Comparison of ENCODE assay signal across 8 mouse cellular contexts in the genomic region with DNA sequence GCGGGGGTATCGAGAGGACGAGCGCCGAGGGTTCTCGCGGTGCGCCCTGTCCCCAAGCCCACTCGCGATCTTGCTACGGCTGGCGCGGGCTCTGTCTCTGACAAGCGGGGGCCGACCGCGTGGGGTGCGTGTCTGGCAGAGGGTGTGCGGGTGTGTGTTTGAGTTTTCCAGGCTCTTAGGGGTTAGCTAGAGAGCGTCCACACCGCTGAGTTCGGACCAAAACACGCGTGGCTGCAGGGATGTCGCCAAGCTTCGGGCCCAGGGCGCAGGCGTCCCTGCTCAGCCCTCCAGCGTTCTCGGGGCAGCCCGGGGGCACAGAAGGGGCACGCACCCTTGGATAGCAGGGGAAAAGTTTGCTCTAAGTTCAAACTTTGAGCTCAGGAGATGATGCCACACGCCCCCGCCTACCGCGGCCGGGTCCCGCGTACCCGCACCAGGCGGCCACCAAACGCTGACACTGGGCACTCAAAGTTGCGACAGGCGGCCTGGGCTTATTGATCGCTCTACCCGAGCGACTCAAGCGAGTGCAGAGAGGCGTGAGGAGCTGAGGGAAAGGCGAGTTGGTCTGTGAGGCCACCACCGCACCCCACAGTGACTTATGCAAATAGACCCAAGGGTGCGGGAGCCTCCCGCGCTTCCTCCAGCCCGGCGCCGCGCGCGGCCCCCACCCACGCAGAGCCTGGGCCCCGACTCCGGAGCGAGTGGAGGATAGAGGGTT. TPM values are rescaled to one million over a fixed set of nuclear protein-coding genes. Genes with fewer than 3 reads are reported as not detected.
A peak's percentile ranks its signal among the peaks of the same experiment; 100 is the strongest.
DNase-seq lines count a peak whose midpoint lies in the region; ATAC-seq lines count a peak whose summit lies in the region.

No protein-coding gene starts in this region.

- H3K4me3 ChIP-seq in embryonic facial prominence, embryonic 13.5 days = peak overlapping the region; percentile 77
- H3K4me3 ChIP-seq in liver, embryonic 12.5 days = peak overlapping the region; percentile 78

- DNase-seq in B cell, adult 2 months = peak; percentile 60 to 62
- DNase-seq in adrenal gland, postnatal 14 days = peak; percentile 63
- DNase-seq in heart, adult 9 months (ENCODE audit: low spot score in 2 of 2) = peak; percentile 47 to 53
- peak; percentile 39 for DNase-seq in kidney, adult 9 months
- DNase-seq in spleen, postnatal 36 days (ENCODE audit: low spot score in 2 of 2) = peak; percentile 20 to 29

- H3K4me2 ChIP-seq in embryonic facial prominence, embryonic 13.5 days = peak overlapping the region; percentile 98
- H3K4me2 ChIP-seq in liver, embryonic 12.5 days = peak overlapping the region; percentile 89

- peaks cover 7% of the 10 kb centered on the region; the same call in 1 of the 2 replicates for H3K4me1 ChIP-seq in embryonic facial prominence, embryonic 13.5 days
- H3K4me1 ChIP-seq in liver, embryonic 12.5 days = peaks cover 19% of the 10 kb centered on the region

- H3K27me3 ChIP-seq in embryonic facial prominence, embryonic 13.5 days = peaks cover 13% of the 10 kb centered on the region
- peaks cover 26% of the 10 kb centered on the region for H3K27me3 ChIP-seq in liver, embryonic 12.5 days (replicated peaks)

- H3K27ac ChIP-seq in embryonic facial prominence, embryonic 13.5 days = peak overlapping the region; percentile 97
- H3K27ac ChIP-seq in liver, embryonic 12.5 days = peak overlapping the region; percentile 92

- under 1% methylated on average over 64 of the region's 64 CpGs for WGBS in embryonic facial prominence, embryonic 13.5 days
- WGBS in liver, embryonic 12.5 days (ENCODE audit: insufficient replicate concordance) = under 1% methylated on average over 64 of the region's 64 CpGs

- no peaks in the 10 kb centered on the region for H3K9me3 ChIP-seq in embryonic facial prominence, embryonic 13.5 days
- no peaks in the 10 kb centered on the region for H3K9me3 ChIP-seq in liver, embryonic 12.5 days (replicated peaks)

- H3K36me3 ChIP-seq in embryonic facial prominence, embryonic 13.5 days = no peaks in the 10 kb centered on the region
- peaks cover 7% of the 10 kb centered on the region; the same call in 1 of the 2 replicates for H3K36me3 ChIP-seq in liver, embryonic 12.5 days

- peak overlapping the region; percentile 86 for H3K9ac ChIP-seq in embryonic facial prominence, embryonic 13.5 days
- H3K9ac ChIP-seq in liver, embryonic 12.5 days = peak overlapping the region; percentile 88

- peak; percentile 66 for ATAC-seq in embryonic facial prominence, embryonic 13.5 days (ENCODE audit: insufficient number of reproducible peaks, insufficient read depth, low FRiP score, low TSS enrichment, low read depth)
- peak; percentile 35 for ATAC-seq in liver, embryonic 12.5 days
- ATAC-seq in monocyte, adult 5-6 weeks (replicated peaks; ENCODE audit: insufficient number of reproducible peaks, low FRiP score, low TSS enrichment, poor library complexity, severe bottlenecking) = peak; percentile 15; the same call in 1 of the 2 replicates

RNA-seq across cellular contexts. Expression of gene Foxp1, which starts 0.7 kb away (rescaled TPM):
- 46.4 and 64.0 TPM in 2 replicates for total RNA-seq in adrenal gland, postnatal 14 days (2021)
- 66.7 TPM in 2 replicates for polyA plus RNA-seq in embryonic facial prominence, embryonic 13.5 days (2015; fragmentation: Nextera tagmentation; extraction: Ambion mirVana)
- 25.5 and 29.3 TPM in 2 replicates for polyA plus RNA-seq in liver, embryonic 12.5 days (2016; fragmentation: Nextera tagmentation; extraction: Ambion mirVana)
- 75.1 to 154 TPM (median 114 TPM) in 3 replicates for total RNA-seq in monocyte, adult 5-6 weeks (2017)

Comparison
In these comparisons a context has a peak if more than half of its experiments do, and no peak if none do; other contexts are left out.
1. Peak in every context shown above with its lines: DNase-seq, ATAC-seq, H3K4me3 ChIP-seq and H3K27ac ChIP-seq.
2. ATAC-seq: peak in every context shown above with its lines; median percentile 66 in embryonic facial prominence, embryonic 13.5 days; 35 in liver, embryonic 12.5 days; 15 in monocyte, adult 5-6 weeks.